Mouse (Mus musculus) kidney, adult 2 months (tissue): ENCODE data around the gene B3gnt6.

Experiments
- CTCF ChIP-seq: fragments of 200-500 bp; conservative IDR thresholded peaks from 2 replicates; pipeline ENCODE4 v1.5.1; 2011; ENCODE audit warnings: low read depth, mild to moderate bottlenecking, control low read depth, low read length, moderate library complexity, mixed read lengths; ENCODE audit not compliant: insufficient read depth, insufficient read length
- POLR2A ChIP-seq: fragments of 200-500 bp; IDR thresholded peaks from one replicate; pipeline ENCODE4 v1.6.1; 2011; ENCODE audit warnings: low read depth, low read length, control low read depth

- no peak for TF ChIP-seq CTCF
- no peak for TF ChIP-seq POLR2A
These were observed 37.0 kb downstream of the B3gnt6 start for GRCm38 (mm10) chr7:98162239-98162638.
